Mouse (Mus musculus): Measurements from ENCODE around the gene Gm48551.

Gene Gm48551

DNA sequence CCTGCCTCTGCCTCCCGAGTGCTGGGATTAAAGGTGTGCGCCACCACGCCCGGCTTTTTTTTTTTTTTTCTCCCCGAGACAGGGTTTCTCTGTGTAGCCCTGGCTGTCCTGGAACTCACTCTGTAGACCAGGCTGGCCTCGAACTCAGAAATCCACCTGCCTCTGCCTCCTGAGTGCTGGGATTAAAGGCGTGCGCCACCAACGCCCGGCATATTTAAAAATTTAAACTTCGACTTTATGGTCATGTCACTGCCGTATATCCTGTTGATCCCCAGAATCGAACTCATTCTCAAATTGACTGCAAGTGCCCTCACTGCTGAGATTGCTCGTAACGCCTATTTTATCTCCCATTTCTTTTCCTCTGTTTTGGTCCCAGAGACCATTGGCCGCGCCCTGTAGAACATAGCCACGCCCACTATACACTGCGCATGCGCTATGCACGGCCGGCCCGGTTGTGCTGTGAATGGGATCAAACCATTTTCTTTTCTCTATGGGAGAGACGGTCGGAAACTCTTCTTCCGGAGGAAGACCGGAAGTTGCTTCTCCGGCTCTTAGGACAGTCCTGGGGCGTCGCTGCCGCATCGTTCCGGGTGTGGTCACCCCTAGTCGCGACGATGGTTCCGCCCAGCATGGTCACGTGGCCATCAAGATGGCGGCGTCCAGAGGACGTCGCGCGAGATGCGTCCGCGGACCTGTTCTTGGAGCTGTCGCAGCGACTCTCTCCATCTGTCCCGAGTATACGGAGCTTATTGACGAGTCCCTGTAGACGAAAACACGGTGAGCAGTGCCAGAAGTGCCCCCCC, at the start of gene Gm48551, which contains the start of gene Dohh:
Gene Gm48551 (plus strand): TSS at position 665 of the 803 bp plus-strand sequence.
Gene Dohh (plus strand): TSS at position 627 of the 803 bp plus-strand sequence.
- DNase-seq (ENCODE audit: low spot score), result peak; percentile 99

DNA sequence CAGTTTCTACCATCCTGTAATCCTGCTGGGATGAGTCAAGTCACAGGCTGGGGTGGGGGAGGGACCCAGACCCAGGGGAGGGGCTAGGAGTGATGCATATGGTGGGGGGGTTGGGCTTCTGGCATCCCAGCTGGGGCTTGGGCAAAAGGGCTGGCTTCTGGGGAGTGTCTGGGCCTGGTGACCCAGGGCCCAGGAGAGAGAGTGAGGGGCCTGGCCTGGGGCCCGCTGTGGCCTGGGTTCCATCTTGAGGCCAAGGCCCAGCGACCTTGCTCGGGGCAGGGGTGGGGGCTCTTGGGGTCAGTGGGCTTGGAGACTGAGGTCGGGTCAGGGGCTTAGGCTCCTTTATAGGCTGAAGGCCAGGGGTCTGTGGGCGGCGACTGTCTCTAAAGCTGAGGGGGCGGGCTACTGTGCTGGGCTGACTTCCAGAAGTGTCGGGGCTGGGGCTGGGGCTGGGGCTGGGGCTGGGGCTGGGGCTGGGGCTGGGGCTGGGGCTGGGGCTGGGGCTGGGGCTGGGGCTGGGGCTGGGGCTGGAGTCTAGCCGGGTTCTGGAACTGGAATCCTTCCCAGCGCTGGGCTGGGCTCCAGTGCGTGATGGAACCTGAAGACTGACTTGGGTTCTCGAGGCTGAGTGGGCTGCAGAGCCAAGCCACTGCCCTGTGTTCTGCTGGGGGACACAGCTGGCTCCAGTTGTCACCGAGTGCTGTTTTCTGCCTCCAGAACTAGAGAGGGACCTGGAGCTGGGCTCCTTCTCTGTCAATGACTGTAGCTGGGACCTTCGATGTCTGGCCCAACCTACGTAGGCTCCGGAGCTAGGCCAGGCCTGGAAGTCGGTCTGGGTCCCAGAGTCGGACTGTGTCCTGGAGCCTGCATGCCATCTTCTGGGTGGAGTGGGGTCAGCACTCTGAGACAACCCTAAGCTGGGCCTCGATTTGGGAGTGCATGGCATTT, 48.6 kb upstream of the Gm48551 start:
- no peak for DNase-seq (ENCODE audit: low spot score)

DNA sequence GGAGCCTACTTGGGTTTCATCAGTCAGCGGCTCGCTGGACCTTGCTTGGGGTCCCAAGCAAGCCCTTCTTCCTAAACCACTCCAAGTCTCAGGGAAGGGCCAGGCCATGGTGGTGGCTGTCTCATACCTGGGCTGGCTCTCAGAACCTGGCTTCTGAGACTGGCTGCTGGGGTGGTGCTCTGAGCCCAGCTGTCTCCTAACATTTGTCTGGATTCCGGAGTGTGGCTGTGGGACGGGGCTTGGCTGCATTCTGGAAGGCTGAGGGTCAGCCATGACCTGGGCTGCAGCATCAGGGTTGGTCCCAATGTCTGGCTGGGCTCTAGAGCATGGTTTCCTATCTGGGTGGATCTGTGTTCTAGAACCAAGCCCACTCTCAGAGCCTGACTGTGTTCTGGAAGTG, 47.7 kb upstream of the Gm48551 start:
- no peak for DNase-seq (ENCODE audit: low spot score)

DNA sequence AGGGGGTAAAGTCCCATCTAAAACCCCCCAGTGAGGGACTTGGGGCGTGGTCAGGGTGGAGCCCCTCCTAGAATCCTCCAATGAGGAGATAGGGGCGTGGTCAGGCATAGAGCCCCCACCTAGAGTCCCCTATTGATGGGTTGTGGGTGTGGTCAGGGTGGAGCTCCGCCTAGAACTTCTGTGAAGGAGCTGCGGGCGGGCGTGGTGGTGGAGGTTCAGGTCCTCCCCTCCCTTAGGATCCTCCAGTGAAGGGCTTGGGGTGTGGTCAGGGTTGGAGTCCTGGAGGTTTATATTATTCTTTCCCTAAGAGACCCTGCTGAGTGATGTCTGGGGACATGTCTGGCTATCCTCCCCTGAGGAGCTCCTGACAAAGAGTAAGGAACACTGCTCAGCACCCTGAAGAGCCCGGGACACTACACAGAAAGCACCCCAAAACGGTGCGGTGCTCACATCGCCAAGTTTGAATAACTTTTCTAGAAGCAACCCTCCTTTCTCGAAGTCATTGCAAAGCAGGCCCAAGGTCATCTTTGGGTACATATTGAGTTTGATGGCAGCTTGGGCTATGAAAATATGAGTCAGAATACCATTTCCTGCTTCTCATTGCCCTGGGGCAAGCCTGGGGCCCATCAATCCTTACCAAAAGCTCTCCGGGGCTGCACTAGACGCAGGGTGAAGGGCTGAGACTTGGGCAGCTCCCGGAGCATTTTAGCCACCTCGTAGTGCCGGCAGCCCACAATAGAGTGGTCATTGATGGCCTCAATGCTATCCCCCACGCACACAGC, 43.5 kb upstream of the Gm48551 start:
- DNase-seq (ENCODE audit: low spot score), result no peak

DNA sequence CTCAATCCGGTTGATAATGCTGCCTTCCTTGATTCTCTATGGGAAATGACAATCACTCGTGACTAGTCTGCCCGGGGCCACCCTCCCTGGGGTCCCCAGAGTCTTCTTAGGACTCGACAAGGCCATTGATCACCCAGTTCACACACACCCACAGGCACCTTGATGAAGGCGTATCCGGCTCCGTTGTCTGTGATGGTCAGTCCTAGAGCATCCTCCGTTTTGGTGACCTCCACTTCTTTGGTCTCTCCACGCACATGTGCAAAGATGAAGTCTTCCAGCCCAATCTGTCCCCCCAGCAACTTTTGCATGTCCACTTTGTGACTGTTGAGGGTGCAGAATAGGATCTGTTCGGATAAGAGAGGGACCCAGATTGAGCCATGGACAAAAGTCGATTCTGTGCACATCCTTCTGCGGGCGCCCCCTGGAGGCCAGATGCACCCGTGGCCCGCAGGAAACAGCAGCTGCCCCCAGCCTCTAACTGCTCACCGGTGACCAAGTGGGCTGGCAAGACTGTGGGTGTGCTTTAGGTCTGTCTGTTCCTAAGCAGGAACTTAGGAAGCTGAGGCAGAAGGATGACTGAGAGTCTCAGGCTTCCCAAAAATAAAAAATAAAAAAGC, 42.8 kb upstream of the Gm48551 start:
- DNase-seq (ENCODE audit: low spot score), result no peak

DNA sequence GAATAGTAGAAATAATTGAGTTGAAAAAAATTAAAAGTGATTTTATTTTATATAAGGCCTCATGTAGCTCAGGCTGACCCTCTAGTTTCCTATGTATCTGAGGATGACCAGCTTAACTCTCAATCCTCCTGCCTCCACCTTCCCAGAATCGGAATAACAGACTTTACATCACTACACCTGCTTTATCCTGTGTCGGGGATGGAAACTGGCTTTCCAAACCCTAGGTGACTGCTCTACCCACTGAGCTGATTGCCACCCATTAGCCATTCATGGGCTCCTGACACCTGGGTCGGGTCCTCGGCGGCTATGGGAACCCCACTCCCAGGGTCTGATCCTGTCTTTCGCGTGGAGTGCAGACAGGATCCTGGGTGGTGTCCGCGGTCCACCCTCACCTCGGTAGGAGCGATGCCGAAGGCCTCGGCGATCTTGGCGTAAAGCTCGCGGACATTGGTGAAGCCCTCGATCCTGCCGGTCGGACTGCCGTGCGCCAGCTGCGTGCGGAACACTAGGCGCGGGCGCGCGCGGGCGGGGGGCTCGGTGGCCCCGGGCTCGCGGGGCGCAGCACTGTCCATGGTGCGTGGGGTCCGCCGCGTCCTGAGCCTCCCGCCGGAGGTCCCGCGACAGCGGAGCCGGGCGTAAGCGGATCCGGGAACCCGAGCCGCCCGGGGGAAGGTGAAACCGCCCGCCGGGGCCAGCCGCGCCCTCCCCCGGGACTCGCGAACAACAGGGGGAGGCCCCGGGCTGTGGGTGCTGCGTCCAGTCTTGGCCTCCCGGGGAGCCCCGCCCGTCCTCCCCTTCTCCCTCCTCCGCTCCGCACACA, 41.4 kb upstream of the Gm48551 start, which contains the start of gene Gipc3:
Gene Gipc3 (minus strand): TSS at position 581 of the 820 bp plus-strand sequence.
- no peak for DNase-seq (ENCODE audit: low spot score)

DNA sequence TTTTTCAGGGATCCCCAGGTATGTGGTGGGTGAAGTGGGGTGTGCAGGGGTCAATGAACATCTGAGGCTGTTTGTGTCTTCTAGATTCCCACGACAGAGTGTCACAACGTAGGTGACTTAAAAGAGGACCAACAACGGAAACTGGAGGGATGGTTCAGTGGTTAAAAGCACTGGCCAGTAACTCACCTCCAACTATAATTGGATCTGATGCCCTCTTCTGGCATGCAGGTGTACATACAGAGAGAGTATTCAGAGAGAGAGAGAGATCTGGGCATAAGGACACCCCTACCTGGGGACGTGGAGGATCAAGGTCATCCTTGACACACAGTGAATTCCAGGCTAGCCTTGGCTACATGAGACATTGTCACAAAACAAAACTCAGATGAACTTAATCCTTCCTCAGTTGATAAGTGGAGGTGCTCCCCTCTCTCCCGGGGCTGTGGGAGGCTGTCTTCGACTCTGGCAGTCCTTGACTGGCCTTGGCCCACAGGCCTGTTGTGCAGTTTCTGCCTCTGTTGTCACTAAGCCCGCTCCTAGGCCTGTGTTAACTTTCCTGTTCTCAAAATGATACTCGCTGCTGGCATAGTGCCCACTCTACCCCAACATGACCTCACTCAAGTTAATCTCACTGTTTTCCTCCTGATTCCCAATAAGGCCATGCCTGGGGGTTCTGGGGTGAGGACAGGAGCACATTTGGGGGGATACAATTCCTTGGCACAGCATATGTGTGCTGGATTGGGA, 39.7 kb upstream of the Gm48551 start:
- no peak for DNase-seq (ENCODE audit: low spot score)

DNA sequence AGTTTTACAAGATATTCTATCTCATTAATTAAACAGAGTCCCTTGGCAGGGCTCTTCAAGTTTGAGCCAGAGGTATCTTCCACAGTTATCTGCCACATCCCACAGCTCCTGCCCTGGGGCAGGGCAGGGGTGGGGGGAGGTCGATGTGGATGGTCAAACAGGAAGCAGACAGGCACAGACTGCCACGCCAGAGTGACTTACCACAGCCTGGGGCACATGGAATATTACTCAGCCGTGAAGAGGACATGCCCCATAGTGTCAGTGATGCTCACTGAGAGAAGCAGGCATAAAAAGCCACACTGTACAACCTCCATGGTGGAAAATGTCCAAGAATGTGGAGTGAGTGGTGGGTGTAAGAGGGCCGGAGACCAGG, 39.1 kb upstream of the Gm48551 start:
- DNase-seq (ENCODE audit: low spot score), result no peak

DNA sequence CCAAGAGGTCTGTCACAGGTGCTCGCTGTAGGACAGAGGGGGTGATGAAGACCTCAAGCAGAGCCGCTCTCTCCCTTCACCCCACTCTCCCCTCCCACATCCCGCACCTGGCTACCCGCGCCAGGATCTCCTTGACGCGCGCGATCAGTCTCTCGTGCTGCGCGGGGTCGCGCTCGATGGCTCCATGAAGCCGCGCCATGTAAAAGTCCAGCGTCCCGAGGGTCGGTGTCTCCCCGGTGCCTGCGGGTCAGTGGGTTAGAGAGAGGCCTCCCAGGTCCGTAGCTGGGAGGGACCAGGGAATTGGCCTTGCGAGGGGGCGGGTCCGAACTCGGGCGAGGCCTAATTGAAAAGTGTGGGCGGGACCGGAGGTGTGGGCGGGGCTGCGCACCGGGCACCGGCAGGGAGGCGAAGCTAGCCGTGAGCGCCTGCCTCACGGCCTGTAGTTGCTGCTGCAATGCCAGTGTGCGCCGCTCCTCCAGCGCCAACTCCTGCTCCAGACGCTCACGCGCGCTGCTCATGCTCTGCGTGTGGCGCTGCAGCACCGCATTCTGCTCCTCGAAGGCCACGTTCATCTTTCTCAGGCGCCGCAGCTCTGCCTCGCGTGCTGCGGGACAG, 37.7 kb upstream of the Gm48551 start:
- DNase-seq (ENCODE audit: low spot score), result no peak

DNA sequence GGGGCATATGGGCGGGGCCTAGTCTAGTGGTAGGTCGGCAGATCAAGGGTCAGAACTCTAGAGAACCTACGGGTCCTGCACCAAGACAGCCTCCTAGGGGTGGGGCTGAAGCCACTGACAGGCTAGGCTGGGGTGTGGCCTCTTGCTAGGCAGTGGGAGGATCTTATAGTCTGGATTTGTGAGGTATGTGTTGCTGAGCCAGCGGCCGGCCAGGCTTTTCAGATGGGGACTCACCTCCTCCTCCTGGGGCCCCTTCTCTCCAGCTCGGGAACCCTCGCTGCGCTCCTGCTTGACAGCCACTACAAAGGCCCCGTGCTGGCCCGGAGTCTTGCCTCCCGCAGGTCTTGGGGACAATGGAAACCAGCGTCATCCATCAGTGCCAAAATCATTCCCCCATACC, 35.1 kb upstream of the Gm48551 start:
- DNase-seq (ENCODE audit: low spot score), result no peak

DNA sequence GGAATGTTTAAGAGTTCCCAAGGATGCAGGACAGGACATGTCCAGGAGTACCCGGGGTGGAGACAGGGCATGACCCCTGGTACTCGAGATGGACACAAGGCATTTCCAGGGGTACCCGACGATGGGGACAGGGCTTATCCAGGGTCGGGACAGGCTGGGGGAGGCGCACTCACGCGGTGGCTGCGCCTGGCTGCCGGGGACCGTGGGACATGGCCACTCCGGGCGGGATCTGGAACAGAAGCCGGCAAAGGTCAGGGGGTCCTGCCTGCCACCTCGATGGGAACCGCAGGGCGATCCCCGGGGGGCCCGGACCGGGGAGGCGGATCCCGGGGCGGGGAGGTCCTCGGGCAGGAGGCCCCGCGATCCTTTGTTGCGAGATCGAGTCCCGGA, 34.3 kb upstream of the Gm48551 start:
- no peak for DNase-seq (ENCODE audit: low spot score)

DNA sequence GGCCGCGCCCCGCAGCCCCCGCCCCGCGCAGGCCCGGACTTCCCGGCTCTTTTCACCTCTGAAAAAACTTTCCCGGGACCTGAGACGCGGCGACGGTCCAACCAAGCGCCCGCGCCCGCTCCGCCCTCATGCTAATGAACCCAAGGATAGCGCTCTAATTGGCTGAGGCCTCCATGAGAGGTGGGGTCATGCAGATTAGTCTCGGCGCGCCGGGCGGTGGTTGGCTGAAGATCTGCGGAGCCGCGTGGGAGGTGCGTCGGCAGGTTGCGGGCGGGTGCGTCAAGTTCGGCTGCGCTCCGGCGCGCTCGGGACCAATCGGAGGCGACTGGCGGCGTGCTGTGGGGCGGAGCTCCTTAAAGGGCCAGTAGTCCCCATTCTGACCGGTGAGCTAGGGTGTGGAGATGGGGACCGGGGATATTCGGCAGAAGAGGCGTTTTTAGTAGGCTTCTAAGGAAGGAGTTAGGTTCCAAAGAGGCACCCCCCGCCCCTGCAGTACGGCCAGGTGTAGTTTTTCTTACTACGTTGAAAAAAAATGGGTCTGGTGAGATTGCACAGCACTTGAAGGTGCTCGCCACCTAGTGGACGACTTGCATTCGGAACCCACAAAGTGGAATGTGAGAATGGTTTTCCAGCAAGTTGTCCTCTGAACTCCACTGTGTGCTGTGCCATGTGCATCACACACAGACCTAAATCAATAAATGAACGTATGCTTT, 33.8 kb upstream of the Gm48551 start, which contains the start of gene Hmg20b:
Gene Hmg20b (minus strand): TSS at position 130 of the 713 bp plus-strand sequence.
- DNase-seq (ENCODE audit: low spot score), result peak; percentile 99

DNA sequence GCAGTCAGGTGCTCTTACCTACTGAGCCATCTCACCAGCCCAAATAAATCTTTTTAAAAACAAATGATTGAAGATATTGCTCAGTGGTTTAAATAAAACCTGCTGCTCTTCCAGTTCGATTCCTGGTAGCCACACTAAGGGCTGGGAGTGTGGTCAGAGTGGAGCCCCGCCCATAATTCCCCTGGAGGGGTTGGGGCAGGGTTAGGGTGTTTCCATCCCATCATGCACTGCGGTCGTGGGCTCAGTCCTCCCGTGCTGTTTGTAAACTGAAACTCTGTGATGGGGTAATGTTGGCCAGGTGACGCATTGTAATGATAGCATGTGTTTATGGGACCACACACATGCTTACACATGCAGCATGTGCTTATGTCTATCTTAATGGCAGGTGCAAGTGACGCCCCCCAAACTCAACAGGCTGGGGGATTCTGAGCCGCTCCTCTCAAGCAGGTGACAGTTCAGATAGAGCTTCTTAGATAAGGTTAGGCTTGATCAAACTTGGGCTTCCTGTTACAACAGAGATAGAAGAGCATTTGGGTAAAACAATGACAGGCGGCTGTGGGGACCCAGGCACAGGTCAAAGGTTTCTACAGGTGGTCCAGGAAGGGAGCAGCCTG, 32.5 kb upstream of the Gm48551 start:
- DNase-seq (ENCODE audit: low spot score), result no peak

DNA sequence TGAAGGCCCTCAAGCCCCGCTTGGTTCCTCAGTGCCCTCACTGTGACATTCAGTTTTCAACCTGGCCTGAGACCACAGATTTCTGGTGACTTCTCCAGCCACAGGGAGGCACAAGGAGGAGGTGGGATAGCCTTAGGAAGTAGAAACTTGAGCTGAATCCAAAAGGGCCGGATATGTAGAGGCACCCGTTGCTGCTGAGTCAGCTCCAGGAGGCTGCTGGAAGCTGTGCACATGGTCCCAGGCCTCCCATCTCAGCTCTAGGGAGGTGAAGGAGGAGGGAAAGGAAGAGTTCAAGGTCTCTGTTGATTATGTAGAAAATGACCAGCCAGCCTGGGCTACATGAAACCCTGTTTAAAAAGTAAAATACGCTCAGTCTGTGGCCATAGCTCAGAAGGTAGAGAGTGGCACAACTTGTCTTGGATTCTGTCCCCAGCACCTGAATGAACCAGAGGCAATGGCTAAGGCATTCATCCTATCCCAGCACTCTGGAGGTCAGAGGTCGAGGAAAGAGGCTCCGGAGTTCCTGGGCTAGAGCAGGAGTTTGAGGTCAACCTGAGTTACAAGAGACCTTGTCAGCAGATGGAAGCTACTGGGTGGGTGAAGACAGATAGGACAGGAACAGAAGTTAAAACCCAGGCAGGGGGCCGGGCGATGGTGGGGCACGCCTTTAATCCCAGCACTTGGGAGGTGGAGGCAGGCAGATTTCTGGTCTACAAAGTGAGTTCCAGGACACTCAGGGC, 29.4 kb upstream of the Gm48551 start:
- no peak for DNase-seq (ENCODE audit: low spot score)

DNA sequence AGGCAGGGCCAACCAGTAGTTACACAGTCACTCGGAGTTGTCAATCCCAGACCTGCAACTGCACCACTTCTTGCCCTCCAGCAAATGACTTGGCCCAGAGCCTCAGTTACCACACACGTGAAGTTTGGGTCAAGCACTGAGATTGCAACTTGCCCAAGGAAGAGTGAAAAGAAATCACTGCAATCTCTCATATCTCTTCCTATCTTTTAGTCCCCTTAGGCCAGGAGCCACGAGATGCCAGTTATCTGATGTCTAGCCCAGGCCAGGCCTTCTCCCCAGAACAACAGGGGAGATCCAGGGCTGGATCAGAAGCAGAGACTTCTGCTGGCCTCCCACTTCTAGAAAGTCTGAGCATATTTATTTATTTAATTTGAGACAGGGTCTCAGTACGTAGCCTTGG, 28.7 kb upstream of the Gm48551 start:
- DNase-seq (ENCODE audit: low spot score), result no peak

DNA sequence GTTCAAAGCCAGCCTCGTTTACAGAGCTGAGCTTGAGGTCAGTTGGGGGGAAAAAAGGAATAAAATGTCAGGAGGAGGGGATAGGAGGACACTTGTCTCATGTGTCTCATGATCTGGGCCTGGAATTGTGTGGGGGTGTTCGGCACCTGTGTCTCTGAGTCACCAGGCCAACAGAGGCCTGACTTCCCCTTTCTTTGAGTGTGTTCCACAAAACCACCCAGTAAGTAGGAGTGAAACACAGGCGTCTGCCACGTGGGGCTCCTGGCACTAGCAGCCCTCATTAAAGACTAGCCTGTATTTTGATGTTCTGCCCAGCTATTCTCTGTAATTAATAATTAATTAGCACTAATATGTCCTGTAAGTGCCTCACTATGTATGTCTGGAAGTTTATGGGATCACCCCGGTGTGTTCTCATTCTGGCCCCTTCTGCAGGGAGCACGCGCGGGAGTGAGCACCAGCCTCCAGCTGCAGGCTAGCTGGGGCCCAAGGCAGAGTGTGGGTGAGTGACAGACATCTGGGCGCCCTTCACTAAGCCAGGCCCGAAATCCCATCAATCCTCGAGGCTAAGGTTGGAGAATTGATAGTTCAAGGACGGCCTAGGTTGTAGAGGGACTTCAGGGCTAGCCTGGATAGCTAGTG, 27.8 kb upstream of the Gm48551 start:
- no peak for DNase-seq (ENCODE audit: low spot score)

All from left cerebral cortex, adult 11 months (tissue).